Mouse (Mus musculus) gastrocnemius, postnatal 4 days (tissue): Measurements from ENCODE around the gene Hc. TPM values are rescaled to one million over a fixed set of nuclear protein-coding genes. Genes with fewer than 3 reads are reported as not detected.
A peak's percentile ranks its signal among the peaks of the same experiment; 100 is the strongest.

ENCODE experiments used
- DNase-seq, 2 experiments: peaks; one replicate each; pipeline ENCODE4 v3.0.0; 2021 to 2022; ENCODE audit warnings: low spot score in 2 of 2, mixed read lengths in 2 of 2
- total RNA-seq, 2 experiments: library from RNA; stranded (reverse); gene quantifications; 2 replicates each; pipeline ENCODE4 v1.2.3; 2021

Hc gene
- total RNA-seq, 2 experiments from 2014 or later, result 0.25 to 1.1 TPM

- no peak for DNase-seq
Observed at GRCm38 (mm10) chr2:34978226-34978625, 83.0 kb downstream of the Hc start.

DNA sequence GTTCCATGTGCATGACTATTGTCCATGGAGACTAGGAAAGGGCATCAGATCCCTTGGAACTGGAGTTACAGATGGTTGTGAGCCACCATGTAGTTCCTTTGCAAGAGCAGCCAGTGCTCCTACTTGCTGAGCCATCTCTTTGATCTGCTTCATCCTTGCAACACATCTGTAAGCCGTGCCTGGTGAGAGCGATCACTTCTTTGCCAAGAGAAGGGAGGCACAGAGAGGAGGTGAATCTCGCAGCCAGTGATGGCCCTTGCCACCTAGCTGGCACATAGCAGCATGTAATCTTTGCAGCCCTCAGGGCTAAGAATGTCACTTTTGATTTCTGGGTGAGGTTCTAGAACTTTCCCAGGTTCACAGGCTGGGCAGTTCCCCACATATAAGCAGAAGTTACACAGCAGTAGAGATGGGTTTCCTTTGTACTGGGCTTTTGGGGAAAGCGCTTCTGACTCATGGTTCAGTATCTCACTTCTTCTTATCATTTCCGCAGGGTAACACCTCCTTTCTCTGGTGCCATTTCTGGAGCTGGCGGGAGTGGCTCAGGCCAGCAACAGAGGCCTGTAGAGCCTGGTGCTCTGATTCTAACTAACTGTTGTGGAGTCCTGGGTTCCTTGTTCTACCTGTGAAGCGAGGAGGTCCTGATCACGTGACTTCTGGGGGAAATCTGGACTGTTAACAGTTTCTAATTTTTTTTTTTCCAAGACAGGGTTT is 84.1 kb downstream of the Hc start:
- DNase-seq, result no peak

DNA sequence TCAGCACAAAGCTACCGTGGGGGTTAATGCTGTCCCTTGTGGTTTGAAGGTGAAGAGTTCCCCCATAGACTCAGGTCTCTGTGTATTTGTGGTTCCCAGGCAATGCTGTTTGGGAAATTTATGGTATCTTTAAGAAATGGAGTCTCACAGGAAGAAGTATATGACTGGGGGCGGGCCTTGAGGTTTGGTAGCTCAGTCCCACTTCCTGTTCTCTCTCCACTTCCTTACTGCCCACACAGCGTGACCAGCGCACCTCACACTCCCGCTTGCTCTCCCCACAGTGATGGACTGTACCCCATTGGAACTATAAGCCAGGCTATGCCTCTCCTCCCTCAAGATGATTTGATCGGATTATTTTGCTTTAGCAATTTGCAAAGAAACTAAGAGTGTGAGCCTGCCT is 84.8 kb downstream of the Hc start:
- DNase-seq, result no peak

DNA sequence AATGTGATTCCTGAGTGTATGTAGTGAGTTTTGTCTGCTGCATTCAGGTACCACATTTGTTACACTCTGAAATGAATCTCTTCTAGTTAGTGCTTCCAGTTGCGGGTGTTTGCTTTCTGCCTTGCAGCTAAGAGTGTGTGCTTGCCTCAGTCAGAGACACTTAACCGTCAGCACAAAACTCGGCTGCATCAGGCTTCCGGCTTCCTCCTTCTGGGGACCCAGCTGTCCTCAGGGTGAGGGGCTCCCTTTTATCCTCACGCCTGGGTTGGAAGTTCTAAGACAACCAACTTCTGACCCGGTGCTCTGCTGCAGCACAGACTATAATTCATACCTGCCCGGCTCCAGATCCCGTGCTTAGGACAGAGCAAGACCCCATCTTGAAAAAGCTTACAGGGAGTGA is 88.2 kb downstream of the Hc start:
- no peak for DNase-seq

DNA sequence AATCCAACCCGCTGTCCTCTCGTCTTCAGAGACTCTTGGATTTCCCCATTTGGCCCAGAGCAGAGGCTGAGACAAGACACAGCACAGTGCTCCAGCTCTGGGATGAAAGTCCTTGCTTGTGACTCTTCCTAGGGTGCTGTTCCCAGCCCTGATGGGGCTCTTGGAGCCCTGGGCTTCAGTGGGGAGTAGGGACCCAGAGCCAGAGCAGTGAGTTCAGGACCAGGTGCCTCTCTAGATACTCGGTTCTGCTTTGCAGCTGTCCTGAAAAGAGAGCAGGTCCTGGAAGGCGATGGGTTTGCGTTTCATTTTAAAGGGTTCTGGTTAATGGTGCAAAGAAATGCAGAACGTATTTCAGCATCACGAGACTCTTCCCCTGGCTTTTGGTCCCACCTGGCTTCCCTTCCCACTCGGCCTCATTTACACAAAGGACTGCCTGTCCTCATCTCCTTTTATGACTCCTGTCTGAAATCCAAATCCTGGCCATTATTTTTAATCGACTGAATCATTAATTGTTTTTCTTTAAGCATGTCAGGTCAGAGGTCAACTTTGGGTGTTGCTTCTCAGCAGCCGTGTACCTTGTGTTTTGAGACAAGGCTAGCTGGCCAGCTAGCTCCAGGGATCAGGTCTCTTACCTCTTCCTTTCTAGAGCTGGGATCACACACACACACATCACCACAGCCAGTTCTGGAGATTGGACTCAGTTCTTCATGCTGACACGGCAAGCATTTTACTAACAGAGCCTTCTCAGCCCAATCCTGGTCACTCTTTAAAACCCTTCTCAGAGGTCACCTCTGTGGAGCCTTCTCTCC is 90.0 kb downstream of the Hc start:
- no peak for DNase-seq

DNA sequence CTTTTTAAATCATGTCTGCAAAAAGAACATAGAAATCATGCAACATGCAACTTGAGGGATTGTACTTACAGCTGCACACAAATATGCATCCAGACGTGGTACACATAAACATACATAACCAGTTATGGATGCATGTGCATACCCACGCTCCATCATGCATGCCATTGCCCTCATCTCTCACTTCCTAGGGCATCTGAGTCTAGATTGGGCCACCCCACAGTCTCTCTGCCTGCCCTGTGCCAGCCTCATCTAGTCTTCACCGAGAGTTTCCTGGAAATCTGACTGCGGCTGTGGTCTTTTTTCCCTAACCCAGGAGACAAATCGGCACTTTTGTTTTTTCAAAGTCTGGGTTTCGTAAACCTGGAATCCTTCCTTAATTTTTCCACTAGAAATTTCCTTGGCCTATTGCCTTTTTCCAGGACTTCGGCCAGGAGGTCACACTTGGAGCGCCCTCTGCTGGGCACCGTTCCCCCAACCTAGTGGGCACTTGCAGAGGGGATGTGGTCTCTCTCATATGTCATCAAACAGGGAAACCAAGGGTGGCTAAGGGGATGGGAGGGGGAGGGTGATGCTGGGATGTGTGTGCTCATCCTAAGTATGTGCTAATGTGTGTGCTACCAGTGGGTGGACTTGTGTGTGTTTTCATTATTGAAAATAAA is 91.0 kb downstream of the Hc start:
- peak; percentile 79 to 86 for DNase-seq

DNA sequence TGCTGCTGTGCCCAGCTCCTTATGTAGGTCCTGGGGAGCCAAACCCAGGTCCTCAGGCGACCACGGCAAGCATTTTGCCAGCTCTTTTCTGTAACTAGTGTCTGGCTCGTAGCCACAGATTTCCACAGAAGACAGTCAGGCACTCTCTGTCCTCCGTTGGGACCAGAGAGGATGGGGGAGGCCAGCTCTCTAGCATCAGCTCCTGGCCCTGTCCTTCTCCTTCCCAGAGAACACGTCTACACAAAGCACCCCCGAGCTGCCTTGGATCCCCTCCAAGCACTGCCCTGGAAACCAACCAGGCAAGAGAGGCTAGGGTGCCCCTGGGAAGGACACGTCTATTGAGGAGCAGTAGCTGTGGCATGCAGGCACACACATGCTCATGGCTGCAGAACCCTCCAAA is 92.1 kb downstream of the Hc start:
- no peak for DNase-seq

DNA sequence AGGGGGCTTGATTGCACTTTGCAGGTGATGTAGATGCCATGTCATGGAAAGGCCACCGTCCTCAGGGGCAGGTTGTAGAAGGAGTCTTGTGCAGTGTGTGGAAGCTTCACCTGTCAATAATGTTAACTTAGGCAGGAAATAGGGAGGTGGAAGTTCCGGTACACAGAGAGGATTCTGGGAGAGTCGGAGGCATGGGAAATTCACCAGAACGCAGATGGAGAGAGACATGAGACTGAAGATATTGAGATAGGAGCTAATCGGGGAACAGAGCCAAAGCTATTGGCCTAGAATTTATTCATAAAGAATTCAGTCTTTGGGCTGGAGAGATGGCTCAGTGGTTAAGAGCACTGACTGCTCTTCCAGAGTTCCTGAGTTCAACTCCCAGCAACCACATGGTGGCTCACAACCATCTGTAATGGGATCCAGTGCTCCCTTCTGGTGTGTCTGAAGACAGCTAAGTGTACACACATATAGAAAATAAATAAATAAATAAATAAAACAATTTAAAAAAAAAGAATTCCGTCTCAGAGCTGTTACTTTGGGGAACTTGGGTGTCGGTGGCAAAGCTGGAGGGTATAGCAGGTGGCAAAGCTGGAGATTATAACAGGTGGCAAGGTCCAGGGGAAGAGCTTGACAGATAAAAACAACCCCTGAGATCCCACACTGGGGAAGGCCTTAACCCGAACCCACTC is 94.8 kb downstream of the Hc start:
- no peak for DNase-seq

- no peak for DNase-seq
Observed at GRCm38 (mm10) chr2:34965806-34966205, 95.4 kb downstream of the Hc start.

DNA sequence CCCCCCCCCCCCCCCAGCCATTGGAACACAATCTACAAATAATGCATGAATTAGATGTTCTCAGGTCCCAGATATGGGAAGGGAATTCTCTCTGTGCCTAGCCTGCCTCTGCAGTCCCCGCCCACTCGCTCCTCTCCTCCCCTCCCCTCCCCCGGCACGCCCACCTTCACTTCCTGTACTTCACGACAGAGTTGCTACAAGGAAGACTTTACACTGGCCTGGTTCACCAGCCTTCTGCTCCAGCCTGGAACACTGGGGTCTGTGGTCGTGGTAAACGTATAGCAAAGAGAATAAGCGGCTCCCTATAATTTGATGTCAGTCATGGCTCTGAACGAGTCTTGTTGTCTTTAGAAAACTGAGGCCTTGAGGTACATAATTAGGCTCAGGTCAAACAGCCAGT is 95.9 kb downstream of the Hc start:
- DNase-seq, result peak in 1 of 2 experiments; percentile 43

DNA sequence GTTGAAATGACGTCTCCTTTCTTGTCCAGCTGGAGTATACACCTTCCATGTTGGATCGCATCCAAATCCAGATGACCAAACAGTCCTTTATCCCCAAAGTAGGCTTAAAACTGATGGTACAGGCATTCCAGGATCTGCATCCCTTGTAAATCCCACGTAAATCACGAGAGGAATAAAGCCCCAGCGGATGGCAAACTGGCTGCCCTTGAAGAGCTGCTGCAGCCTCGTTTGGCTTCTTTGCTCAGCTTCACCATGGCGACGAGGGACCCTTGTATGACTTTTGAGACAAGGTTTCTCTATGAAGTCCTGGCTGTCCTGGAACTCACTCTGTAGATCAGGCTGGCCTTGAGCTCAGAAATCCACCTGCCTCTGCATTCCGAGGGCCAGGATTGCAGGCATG is 96.6 kb downstream of the Hc start:
- DNase-seq, result no peak

GRCm38 (mm10) chr2:34964230-34964629 is 97.0 kb downstream of the Hc start:
- no peak for DNase-seq

GRCm38 (mm10) chr2:34963371-34963956 is 97.8 kb downstream of the Hc start:
- DNase-seq, result no peak

DNA sequence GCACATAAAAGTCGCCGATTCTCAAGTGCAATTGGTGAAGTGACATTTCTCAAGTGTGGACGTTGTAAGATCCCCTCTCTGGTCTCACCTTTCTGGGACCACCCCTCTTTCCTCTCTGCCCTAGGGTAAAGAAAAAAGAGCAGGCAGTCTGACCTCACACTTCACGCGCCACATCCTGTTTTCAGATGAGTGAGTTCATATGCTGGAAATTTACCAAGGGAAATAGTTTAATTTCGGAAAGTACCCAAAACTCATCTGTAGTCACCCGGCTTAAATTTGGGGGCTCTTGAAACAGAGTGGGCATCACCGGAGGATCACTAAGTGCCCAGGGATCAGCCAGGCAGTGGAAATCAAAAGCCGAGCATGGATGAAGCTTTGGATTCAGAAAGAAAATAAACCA is 98.3 kb downstream of the Hc start:
- no peak for DNase-seq

GRCm38 (mm10) chr2:34962211-34962610 is 99.0 kb downstream of the Hc start:
- no peak for DNase-seq

GRCm38 (mm10) chr2:34961481-34962036 is 99.7 kb downstream of the Hc start, which contains the start of gene Traf1:
Traf1 (minus strand) TSS chr2:34961772.
- peak; percentile 34 to 44 for DNase-seq

DNA sequence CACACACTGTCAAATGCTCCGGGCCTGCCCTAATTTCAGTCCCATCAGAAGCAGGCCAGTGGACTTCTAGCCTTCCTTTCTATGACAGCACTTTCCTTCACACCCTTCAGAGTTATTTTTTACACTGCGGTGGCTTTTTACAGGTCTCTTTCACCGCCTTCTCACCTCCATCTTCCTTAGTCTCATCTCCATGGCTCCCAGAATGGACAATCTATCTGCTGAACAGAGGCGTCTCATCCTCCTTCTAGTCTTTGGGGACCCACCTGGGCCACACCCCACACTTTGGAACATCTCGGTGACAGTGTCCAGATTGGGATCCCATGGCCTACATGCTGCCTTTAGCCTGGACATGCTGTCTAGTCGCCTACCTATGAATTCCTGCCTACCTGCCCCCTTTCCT is 100.3 kb downstream of the Hc start:
- DNase-seq, result no peak

GRCm38 (mm10) chr2:34960466-34960865 is 100.8 kb downstream of the Hc start:
- no peak for DNase-seq

- DNase-seq, result no peak
Observed at GRCm38 (mm10) chr2:34958582-34958981, 102.7 kb downstream of the Hc start.

DNA sequence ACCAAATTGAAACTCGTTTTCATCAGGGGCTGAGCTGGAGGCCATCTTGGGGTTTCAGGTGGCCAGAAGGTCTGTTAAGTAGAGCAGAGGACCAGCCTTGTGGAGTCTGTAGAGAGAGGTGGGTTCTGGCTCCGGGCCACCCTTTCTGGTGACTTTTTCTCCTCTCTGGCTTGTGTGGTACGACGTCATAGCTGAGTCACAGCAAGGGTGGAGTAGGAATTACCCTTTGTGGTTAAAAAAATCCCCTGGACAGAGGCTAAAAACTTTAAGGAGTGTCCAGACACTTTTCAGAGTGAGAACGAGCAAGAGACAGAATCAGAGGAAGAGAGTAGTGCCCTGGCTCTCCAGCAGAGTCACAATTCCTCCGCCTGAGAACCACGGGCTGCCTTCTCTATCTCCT is 103.2 kb downstream of the Hc start:
- no peak for DNase-seq

- DNase-seq, result no peak
Observed at GRCm38 (mm10) chr2:34957405-34957804, 103.8 kb downstream of the Hc start.
